Mouse (Mus musculus) heart, adult 11 months (tissue): Measurements from ENCODE around the gene Izumo1.
"Not testable (repeated sequence)": the region's sequence is repeated elsewhere in the genome, so short reads cannot be mapped to it uniquely, and the experiment has no call there.

Experiments
- DNase-seq: peaks from one replicate; pipeline ENCODE4 v3.0.0; 2022

Gene Izumo1

GRCm38 (mm10) chr7:45643441-45644178 is 22.0 kb downstream of the Izumo1 start:
- DNase-seq, result peak; percentile 99

GRCm38 (mm10) chr7:45644183-45644582 is 22.6 kb downstream of the Izumo1 start:
- peak; percentile 95 for DNase-seq

GRCm38 (mm10) chr7:45644872-45645590 is 23.4 kb downstream of the Izumo1 start:
- no peak for DNase-seq

- no peak for DNase-seq
Observed at GRCm38 (mm10) chr7:45645591-45645971, 24.0 kb downstream of the Izumo1 start.

- no peak for DNase-seq
Observed at GRCm38 (mm10) chr7:45646671-45647070, 25.1 kb downstream of the Izumo1 start.

GRCm38 (mm10) chr7:45649351-45649750 is 27.7 kb downstream of the Izumo1 start:
- DNase-seq, result peak; percentile 97

GRCm38 (mm10) chr7:45650484-45650883 is 28.9 kb downstream of the Izumo1 start:
- DNase-seq, result peak; percentile 92

GRCm38 (mm10) chr7:45654424-45655047 is 32.9 kb downstream of the Izumo1 start:
- DNase-seq, result no peak

- DNase-seq, result no peak
Observed at GRCm38 (mm10) chr7:45660746-45661478, 39.3 kb downstream of the Izumo1 start.

- DNase-seq, result not testable (repeated sequence)
Observed at GRCm38 (mm10) chr7:45661702-45662101, 40.1 kb downstream of the Izumo1 start.

- no peak for DNase-seq
Observed at GRCm38 (mm10) chr7:45665303-45666138, 43.9 kb downstream of the Izumo1 start.

GRCm38 (mm10) chr7:45666161-45666560 is 44.5 kb downstream of the Izumo1 start, which contains the start of gene Fut2:
Fut2 (minus strand) TSS chr7:45666394.
- DNase-seq, result no peak

- DNase-seq, result no peak
Observed at GRCm38 (mm10) chr7:45667761-45668160, 46.1 kb downstream of the Izumo1 start.

GRCm38 (mm10) chr7:45668921-45669320 is 47.3 kb downstream of the Izumo1 start:
- DNase-seq, result no peak

- DNase-seq, result no peak
Observed at GRCm38 (mm10) chr7:45677627-45678295, 56.1 kb downstream of the Izumo1 start.
